Mouse (Mus musculus) stomach, postnatal 0 days (tissue): ENCODE measurements around the gene Mmrn2.

Experiments
- CTCF ChIP-seq: IDR thresholded peaks from 2 replicates; pipeline ENCODE4 v1.5.1; 2016; ENCODE audit warnings: antibody characterized with exemption, low read depth, mild to moderate bottlenecking, moderate library complexity
- EP300 ChIP-seq: optimal IDR thresholded peaks from 2 replicates; pipeline ENCODE3; 2016; ENCODE audit warnings: antibody characterized with exemption

DNA sequence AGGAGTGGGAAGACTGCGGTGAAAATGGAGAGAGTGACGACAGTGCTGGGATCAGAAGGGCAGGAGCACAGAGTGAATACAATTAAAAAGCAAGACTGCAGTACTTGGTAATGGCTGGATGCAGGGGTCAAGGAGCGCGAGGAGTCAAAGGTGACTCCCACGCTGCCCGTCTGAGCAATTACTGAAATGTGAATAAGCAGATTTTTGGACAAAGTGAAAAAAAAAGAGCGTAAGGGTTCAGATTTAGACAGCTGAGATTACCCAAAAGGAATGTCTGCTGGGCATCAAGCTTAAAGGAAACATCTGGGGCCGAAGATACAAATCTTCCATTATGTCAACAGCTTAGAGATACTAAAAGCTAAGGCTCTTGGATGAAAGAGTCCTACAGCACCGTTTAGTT is 74.5 kb downstream of the Mmrn2 start:
- TF ChIP-seq EP300: no peak
- no peak for TF ChIP-seq CTCF
